Mouse (Mus musculus) small intestine, adult 2 months (tissue): ENCODE measurements around the gene Sult6b2. TPM values are rescaled to one million over a fixed set of nuclear protein-coding genes. Genes with fewer than 3 reads are reported as not detected.
A peak's percentile ranks its signal among the peaks of the same experiment; 100 is the strongest.

Experiments
- H3K27ac ChIP-seq: fragments of 200-500 bp; 2 replicates; pipeline ENCODE4 v1.5.1; 2012; ENCODE audit warnings: low read depth, low read length, control low read depth, inconsistent platforms; ENCODE audit not compliant: insufficient read depth
- H3K27me3 ChIP-seq: fragments of 200-500 bp; 2 replicates; pipeline ENCODE4 v1.6.1; 2012; ENCODE audit warnings: mild to moderate bottlenecking, moderate library complexity, low read length, inconsistent platforms; ENCODE audit not compliant: control insufficient read depth, insufficient read depth
- H3K36me3 ChIP-seq: fragments of 200-500 bp; 2 replicates; pipeline ENCODE4 v1.6.1; 2012; ENCODE audit warnings: mild to moderate bottlenecking, low read length, control low read depth, inconsistent platforms; ENCODE audit not compliant: control insufficient read depth, insufficient read depth
- H3K4me1 ChIP-seq: fragments of 200-500 bp; 2 replicates; pipeline ENCODE4 v1.6.1; 2012; ENCODE audit warnings: low read length, inconsistent platforms, mixed read lengths; ENCODE audit not compliant: control insufficient read depth, insufficient read depth, insufficient read length
- H3K4me3 ChIP-seq: fragments of 200-500 bp; 2 replicates; pipeline ENCODE4 v1.5.1; 2012; ENCODE audit warnings: low read depth, mild to moderate bottlenecking, control low read depth, inconsistent platforms, low read length, moderate library complexity
- CTCF ChIP-seq: fragments of 200-500 bp; IDR thresholded peaks from 2 replicates; pipeline ENCODE4 v1.5.1; 2012; ENCODE audit warnings: low read depth, mild to moderate bottlenecking, control low read depth, inconsistent platforms, low read length, moderate library complexity, mixed read lengths; ENCODE audit not compliant: insufficient replicate concordance, insufficient read length; ENCODE audit errors: extremely low read depth
- POLR2A ChIP-seq: fragments of 200-500 bp; IDR thresholded peaks from 2 replicates; pipeline ENCODE4 v1.6.1; 2012; ENCODE audit warnings: low read depth, mild to moderate bottlenecking, control low read depth, inconsistent platforms, low read length, moderate library complexity
- WGBS: fragments of 180-500 bp; shearing (Covaris S2); methylation state at CpG from one replicate; pipeline ENCODE4 v1.1.7; 2018; 5-methylcytosine and 5-hydroxymethylcytosine counted together
- polyA plus RNA-seq: library from polyadenylated mRNA; depleted of rRNA; stranded (reverse); fragments of >200 nt; gene quantifications from 2 replicates; pipeline ENCODE4 v1.2.3, GENCODE M21; 2012

Sult6b2 gene
- polyA plus RNA-seq, 1 experiment: 0.20 TPM

- TF ChIP-seq CTCF (no peak), POLR2A (no peak)
- peaks cover 21% of the 10 kb centered on the region for H3K4me1 ChIP-seq
- no peaks in the 10 kb centered on the region for H3K36me3 ChIP-seq
- H3K27ac ChIP-seq: peak overlapping the region; percentile 89
- H3K27me3 ChIP-seq: no peaks in the 10 kb centered on the region
- peak overlapping the region; percentile 13; the same call in 1 of the 2 replicates for H3K4me3 ChIP-seq
- 34% methylated on average over 7 of the region's 7 CpGs for WGBS
Measured at GRCm38 (mm10) chr6:142799704-142800374, 4.5 kb downstream of the Sult6b2 start.

- Histone ChIP-seq H3K4me3 (peak overlapping the region; percentile 17; the same call in 1 of the 2 replicates), H3K27me3 (no peaks in the 10 kb centered on the region)
Measured at GRCm38 (mm10) chr6:142798837-142799236, 5.5 kb downstream of the Sult6b2 start.

DNA sequence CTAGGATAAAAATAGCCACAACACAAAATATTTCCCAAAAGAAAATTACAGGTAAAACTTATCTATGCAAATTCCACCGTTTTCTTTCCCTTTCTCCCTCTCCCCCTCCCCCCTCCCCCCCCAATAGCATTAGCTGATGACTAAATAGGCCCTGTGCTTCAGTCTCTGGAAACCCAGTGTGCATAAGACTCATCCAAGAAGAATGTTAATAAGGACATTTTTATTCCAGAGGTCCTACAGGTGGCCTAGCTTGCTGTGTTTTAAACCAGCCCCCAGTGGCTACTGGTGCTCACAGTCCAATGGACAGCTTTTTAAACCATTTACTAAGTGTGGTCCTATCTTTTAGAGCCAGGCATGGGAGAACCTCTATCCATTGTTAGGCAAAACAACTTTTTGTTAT, 6.3 kb downstream of the Sult6b2 start:
- no peak overlapping the region for H3K27ac ChIP-seq
- TF ChIP-seq POLR2A (no peak), CTCF (no peak)
- no peaks in the 10 kb centered on the region for H3K27me3 ChIP-seq
- no peaks in the 10 kb centered on the region; the same call in 1 of the 2 replicates for H3K36me3 ChIP-seq
- H3K4me1 ChIP-seq: peaks cover 32% of the 10 kb centered on the region
- no peak overlapping the region for H3K4me3 ChIP-seq
- WGBS: 51% methylated on average over 1 of the region's 1 CpGs

More at GRCm38 (mm10) chr6:142798837-142799236, 5.5 kb downstream of the Sult6b2 start:
- no peaks in the 10 kb centered on the region; the same call in 1 of the 2 replicates for H3K36me3 ChIP-seq
- peaks cover 26% of the 10 kb centered on the region for H3K4me1 ChIP-seq
- TF ChIP-seq CTCF (no peak), POLR2A (no peak)
- H3K27ac ChIP-seq: peak overlapping the region; percentile 89
- WGBS: 27% methylated on average over 9 of the region's 9 CpGs

DNA sequence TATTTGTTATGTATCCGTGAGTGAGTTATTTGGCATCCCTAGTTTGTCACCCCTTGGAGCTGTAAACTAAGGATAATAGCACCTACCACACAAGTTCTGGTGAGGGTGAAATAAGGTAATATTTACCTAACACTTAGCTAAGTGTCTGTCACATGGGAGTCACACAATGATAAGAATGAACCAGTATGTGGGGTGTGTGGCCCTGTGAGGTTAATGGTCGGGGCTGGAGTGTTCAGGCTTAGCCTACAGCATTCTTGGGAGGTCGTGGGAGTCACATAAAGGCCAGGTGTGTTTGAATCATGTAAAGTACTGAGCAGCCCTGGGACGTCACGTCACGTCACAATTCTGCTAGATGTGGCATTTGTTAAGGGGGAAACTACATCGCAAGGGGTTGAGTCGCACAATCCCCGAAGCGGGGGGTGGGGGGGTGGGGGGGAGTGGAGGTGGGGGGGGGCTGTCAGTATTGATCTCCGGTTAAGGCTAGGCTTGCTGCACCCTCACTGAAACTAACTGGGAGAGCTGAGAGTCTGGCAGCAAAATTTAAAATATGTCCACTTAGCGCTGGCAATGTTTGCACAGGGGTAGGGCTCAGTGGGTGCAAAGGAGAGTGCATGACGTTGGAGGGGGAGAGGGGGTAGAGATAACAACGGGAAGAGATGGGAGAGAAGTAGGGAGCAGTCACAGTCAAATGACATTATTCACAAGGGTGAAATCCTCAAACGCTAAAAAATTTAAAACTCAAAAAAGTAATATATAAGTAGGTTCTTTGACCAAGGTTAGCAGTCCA, 8.5 kb downstream of the Sult6b2 start:
- Histone ChIP-seq H3K27ac (no peak overlapping the region), H3K4me1 (peaks cover 33% of the 10 kb centered on the region), H3K4me3 (no peak overlapping the region), H3K27me3 (no peaks in the 10 kb centered on the region), H3K36me3 (no peaks in the 10 kb centered on the region; the same call in 1 of the 2 replicates)
- WGBS: 35% methylated on average over 15 of the region's 15 CpGs
- no peak for TF ChIP-seq POLR2A
- TF ChIP-seq CTCF: no peak

DNA sequence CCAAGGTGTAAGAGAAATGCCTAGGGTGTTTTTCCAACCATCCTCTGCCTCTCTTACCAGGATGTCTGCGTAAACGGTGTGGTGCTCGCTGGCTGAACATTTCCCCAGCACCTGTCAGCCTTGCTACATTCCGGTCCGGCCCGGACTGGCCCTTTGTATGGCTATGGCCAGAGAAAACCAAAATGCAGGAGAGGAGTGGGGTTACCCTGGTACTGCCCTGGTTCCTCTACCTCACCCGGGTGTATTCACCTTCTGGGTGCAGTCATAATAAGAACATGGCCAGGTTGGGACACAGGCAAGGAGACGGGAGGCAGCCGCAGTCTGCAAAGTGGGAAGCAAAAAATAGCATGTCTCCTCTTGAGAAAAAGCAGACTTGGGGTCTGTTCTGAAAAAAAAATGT, 9.2 kb downstream of the Sult6b2 start:
- WGBS: 78% methylated on average over 9 of the region's 9 CpGs
- peak overlapping the region; percentile 9; the same call in 1 of the 2 replicates for H3K27ac ChIP-seq

GRCm38 (mm10) chr6:142793468-142793867, 10.8 kb downstream of the Sult6b2 start:
- Histone ChIP-seq H3K4me3 (no peak overlapping the region), H3K27me3 (no peaks in the 10 kb centered on the region), H3K27ac (peak overlapping the region; percentile 86), H3K4me1 (peaks cover 21% of the 10 kb centered on the region), H3K36me3 (no peaks in the 10 kb centered on the region; the same call in 1 of the 2 replicates)
- TF ChIP-seq POLR2A: no peak
- no peak for TF ChIP-seq CTCF
- WGBS: 50% methylated on average over 7 of the region's 7 CpGs

More for the DNA sequence above, 9.2 kb downstream of the Sult6b2 start:
- Histone ChIP-seq H3K27me3 (no peaks in the 10 kb centered on the region), H3K4me1 (peaks cover 31% of the 10 kb centered on the region), H3K36me3 (no peaks in the 10 kb centered on the region; the same call in 1 of the 2 replicates), H3K4me3 (no peak overlapping the region)
- TF ChIP-seq CTCF: no peak
- no peak for TF ChIP-seq POLR2A

- Histone ChIP-seq H3K27ac (no peak overlapping the region), H3K4me1 (peaks cover 21% of the 10 kb centered on the region), H3K27me3 (no peaks in the 10 kb centered on the region), H3K4me3 (no peak overlapping the region), H3K36me3 (no peaks in the 10 kb centered on the region; the same call in 1 of the 2 replicates)
- TF ChIP-seq POLR2A (no peak), CTCF (no peak)
- 32% methylated on average over 13 of the region's 13 CpGs for WGBS
Measured at GRCm38 (mm10) chr6:142792241-142792968, 11.9 kb downstream of the Sult6b2 start.
